Mouse (Mus musculus): ENCODE measurements around the gene 1700001J03Rik.
"Not testable (repeated sequence)": the region's sequence is repeated elsewhere in the genome, so short reads cannot be mapped to it uniquely, and the experiment has no call there.

The 1700001J03Rik gene

GRCm38 (mm10) chr5:146188144-146188543, 3.0 kb upstream of the 1700001J03Rik start:
- DNase-seq (ENCODE audit: low spot score): no peak

DNA sequence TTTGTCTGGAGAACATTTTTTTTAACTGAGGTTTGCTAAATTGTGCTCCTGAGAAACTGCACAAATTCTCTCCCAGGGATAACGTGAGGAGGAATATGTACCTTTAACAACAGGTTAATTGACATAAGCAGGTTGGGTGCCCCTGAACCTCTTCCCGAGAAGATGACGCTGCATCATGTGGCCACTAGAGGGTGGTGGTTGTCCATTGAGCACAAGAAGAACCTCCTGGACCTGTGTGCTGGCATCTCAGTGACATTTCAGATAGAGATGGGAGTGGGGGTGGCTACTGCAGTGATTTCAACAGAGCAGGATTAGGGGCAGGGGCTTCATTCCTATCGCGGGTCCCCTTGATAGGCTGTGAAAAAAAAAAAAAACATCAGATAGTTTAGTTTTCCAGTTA, 2.3 kb upstream of the 1700001J03Rik start:
- DNase-seq (ENCODE audit: low spot score): peak; percentile 30

DNA sequence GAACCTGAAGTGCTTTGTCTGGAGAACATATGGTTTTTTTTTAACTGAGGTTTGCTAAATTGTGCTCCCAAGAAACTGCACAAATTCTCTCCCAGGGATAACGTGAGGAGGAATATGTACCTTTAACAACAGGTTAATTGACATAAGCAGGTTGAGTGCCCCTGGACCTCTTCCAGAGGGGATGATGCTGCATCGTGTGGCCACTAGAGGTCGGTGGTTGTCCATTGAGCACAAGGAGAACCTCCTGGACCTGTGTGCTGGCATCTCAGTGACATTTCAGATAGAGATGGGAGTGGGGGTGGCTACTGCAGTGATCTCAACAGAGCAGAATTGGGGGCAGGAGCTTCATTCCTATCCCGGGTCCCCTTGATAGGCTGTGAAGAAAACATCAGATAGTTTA, 12.4 kb downstream of the 1700001J03Rik start:
- DNase-seq (ENCODE audit: low spot score): not testable (repeated sequence)

- DNase-seq (ENCODE audit: low spot score): not testable (repeated sequence)
These were observed 14.5 kb downstream of the 1700001J03Rik start, which contains the start of gene Gm6309 for GRCm38 (mm10) chr5:146170621-146171020. Gene Gm6309 (minus strand): TSS chr5:146170721.

- not testable (repeated sequence) for DNase-seq (ENCODE audit: low spot score)
These were observed 24.7 kb downstream of the 1700001J03Rik start, which contains the start of gene Gm5565 for GRCm38 (mm10) chr5:146160439-146160838. Gene Gm5565 (minus strand): TSS chr5:146160539.

DNA sequence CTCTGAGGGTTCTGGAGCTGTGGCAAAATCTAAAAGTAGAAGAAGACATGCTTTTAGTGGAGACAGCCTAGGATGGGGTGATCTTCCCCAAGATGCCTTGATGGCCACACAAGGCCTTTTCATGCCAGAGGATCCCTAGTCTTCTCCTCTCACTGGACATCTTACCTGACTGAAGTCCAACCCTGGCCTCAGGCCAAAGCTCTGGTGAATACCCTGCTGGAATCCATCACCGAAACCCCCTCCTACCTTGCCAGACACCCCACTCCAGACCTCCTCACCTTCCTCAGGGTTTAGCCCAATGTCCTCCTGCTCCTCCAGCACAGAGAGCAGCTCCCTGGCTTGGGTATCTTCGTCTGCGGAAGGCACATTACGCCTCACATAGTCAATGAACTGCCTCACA, 26.8 kb downstream of the 1700001J03Rik start:
- not testable (repeated sequence) for DNase-seq (ENCODE audit: low spot score)

GRCm38 (mm10) chr5:146150454-146150853, 34.6 kb downstream of the 1700001J03Rik start:
- DNase-seq (ENCODE audit: low spot score): no peak

DNA sequence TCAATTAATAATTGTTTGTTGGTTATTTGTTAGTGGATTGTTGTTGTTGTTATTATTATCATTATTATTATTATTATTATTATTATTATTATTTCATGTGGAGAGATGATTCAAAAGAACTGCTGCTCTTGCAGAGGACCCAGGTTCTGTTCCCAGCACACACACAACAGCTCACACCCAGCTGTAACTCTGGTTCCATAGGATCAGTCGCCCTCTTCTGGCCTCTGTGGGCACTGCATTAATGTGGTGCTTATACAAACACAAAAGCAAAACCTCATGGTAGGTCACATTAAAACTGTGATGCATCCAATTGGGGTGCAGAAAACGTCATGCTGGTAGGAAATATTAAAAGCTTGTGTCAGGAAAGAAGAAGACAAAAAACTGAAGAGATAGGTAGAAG, 37.2 kb downstream of the 1700001J03Rik start:
- DNase-seq (ENCODE audit: low spot score): no peak
